ENCODE assay signal across 8 mouse cellular contexts in genomic region chr9:48760449-48761174, GRCm38 (mm10).
DNase-seq lines count a peak whose midpoint lies in the region; ATAC-seq lines count a peak whose summit lies in the region.
"Had no signal": no experiment of that assay in that cellular context is flagged by ENCODE, and none has a peak within 500 bp of the region (broad histone marks: within the 10 kb centered on the region; RNA-seq: fewer than 3 reads in every experiment).

No protein-coding gene starts in this region.

- ATAC-seq in intestine, embryonic 15.5 days: peak; percentile 85
- peak; percentile 72 for ATAC-seq in midbrain, embryonic 13.5 days

- H3K4me1 ChIP-seq in intestine, embryonic 15.5 days (replicated peaks): peaks cover 24% of the 10 kb centered on the region
- peaks cover 48% of the 10 kb centered on the region for H3K4me1 ChIP-seq in midbrain, embryonic 13.5 days (replicated peaks)

- no peak overlapping the region; the same call in 1 of the 2 replicates for H3K4me2 ChIP-seq in intestine, embryonic 15.5 days (replicated peaks)
- H3K4me2 ChIP-seq in midbrain, embryonic 13.5 days (replicated peaks): no peak overlapping the region

- no peaks in the 10 kb centered on the region for H3K36me3 ChIP-seq in intestine, embryonic 15.5 days
- H3K36me3 ChIP-seq in midbrain, embryonic 13.5 days: no peaks in the 10 kb centered on the region

- DNase-seq in adrenal gland, postnatal 36 days: peak; percentile 83 to 87
- DNase-seq in cerebellum, postnatal 25 days: peak; percentile 58 to 69
- peak; percentile 99 for DNase-seq in heart, adult 11 months
- peak; percentile 79 to 80 for DNase-seq in left cerebral cortex, postnatal 14 days (ENCODE audit: low spot score in 2 of 2)
- no peak for DNase-seq in thymus, postnatal 4 days

- no peak overlapping the region for H3K4me3 ChIP-seq in intestine, embryonic 15.5 days (replicated peaks)
- H3K4me3 ChIP-seq in midbrain, embryonic 13.5 days (replicated peaks): no peak overlapping the region
- H3K4me3 ChIP-seq: myocyte had no signal

- no peaks in the 10 kb centered on the region for H3K9me3 ChIP-seq in intestine, embryonic 15.5 days
- no peaks in the 10 kb centered on the region for H3K9me3 ChIP-seq in midbrain, embryonic 13.5 days

- no peak overlapping the region for H3K9ac ChIP-seq in intestine, embryonic 15.5 days
- H3K9ac ChIP-seq in midbrain, embryonic 13.5 days (replicated peaks): no peak overlapping the region

- H3K27me3 ChIP-seq in intestine, embryonic 15.5 days (replicated peaks): no peaks in the 10 kb centered on the region
- no peaks in the 10 kb centered on the region for H3K27me3 ChIP-seq in midbrain, embryonic 13.5 days

- peak overlapping the region; percentile 72 for H3K27ac ChIP-seq in intestine, embryonic 15.5 days
- peak overlapping the region; percentile 64 for H3K27ac ChIP-seq in midbrain, embryonic 13.5 days

- intact Hi-C loops in left cerebral cortex, postnatal 14 days (cut with DNase I): no loop called here

- WGBS in intestine, embryonic 15.5 days: 29% methylated on average over 13 of the region's 13 CpGs
- 57% methylated on average over 13 of the region's 13 CpGs for WGBS in midbrain, embryonic 13.5 days
